Mouse (Mus musculus): ENCODE data around the gene Lhx1. TPM values are rescaled to one million over a fixed set of nuclear protein-coding genes. Genes with fewer than 3 reads are reported as not detected.

Gene Lhx1
- polyA plus RNA-seq, 1 experiment: not detected

- H3K79me2 ChIP-seq (ENCODE audit: control insufficient read depth, insufficient read depth): no peaks in the 10 kb centered on the region
- no peak for TF ChIP-seq E2F4 (IDR thresholded peaks at IDR 0.05; ENCODE audit: insufficient read depth)
- TF ChIP-seq USF1 (IDR thresholded peaks at IDR 0.05; ENCODE audit: low read depth): no peak
- TF ChIP-seq CEBPB (IDR thresholded peaks at IDR 0.05; ENCODE audit: insufficient read depth, poor library complexity, severe bottlenecking): no peak
- no peak for TF ChIP-seq TCF12 (IDR thresholded peaks at IDR 0.05; ENCODE audit: insufficient read depth, poor library complexity, severe bottlenecking)
- TF ChIP-seq TCF3 (IDR thresholded peaks at IDR 0.05; ENCODE audit: insufficient read length, low read depth): no peak
- no peak for TF ChIP-seq REST (IDR thresholded peaks at IDR 0.05; ENCODE audit: insufficient read depth, insufficient read length)
- TF ChIP-seq MAX (IDR thresholded peaks at IDR 0.05; ENCODE audit: low read depth): no peak
- TF ChIP-seq MYOD1 (IDR thresholded peaks at IDR 0.05; ENCODE audit: control insufficient read depth in 1 of 3, insufficient read length in 2 of 3, low read depth in 2 of 3): no peak
- TF ChIP-seq MYOG (IDR thresholded peaks at IDR 0.05; ENCODE audit: control insufficient read depth in 1 of 3, insufficient read depth in 1 of 3, insufficient read length in 2 of 3, low read depth in 2 of 3): no peak
- TF ChIP-seq SRF (IDR thresholded peaks at IDR 0.05; ENCODE audit: control insufficient read depth, insufficient read length, low read depth): no peak
- TF ChIP-seq POLR2A (IDR thresholded peaks at IDR 0.05; ENCODE audit: insufficient read length, low read depth): no peak
- no peak for TF ChIP-seq POLR2AphosphoS2 (IDR thresholded peaks at IDR 0.05; ENCODE audit: insufficient read length, low read depth)
- no peaks in the 10 kb centered on the region for H3K36me3 ChIP-seq (ENCODE audit: control insufficient read depth, insufficient read depth)
- peaks cover 90% of the 10 kb centered on the region for H3K27me3 ChIP-seq (ENCODE audit: control insufficient read depth, insufficient read depth, insufficient read length)
- H3K4me2 ChIP-seq (ENCODE audit: low read depth): no peak overlapping the region
- no peak overlapping the region for H3ac ChIP-seq (ENCODE audit: control insufficient read depth, insufficient read length)
- H3K4me3 ChIP-seq: no peak overlapping the region
Measured at GRCm38 (mm10) chr11:84523841-84524510, 1.4 kb downstream of the Lhx1 start.

- Histone ChIP-seq H3K36me3 (ENCODE audit: control insufficient read depth, insufficient read depth) (no peaks in the 10 kb centered on the region), H3K79me2 (ENCODE audit: control insufficient read depth, insufficient read depth) (no peaks in the 10 kb centered on the region), H3K4me2 (ENCODE audit: low read depth) (peak overlapping the region; percentile 71), H3ac (ENCODE audit: control insufficient read depth, insufficient read length) (no peak overlapping the region), H3K27me3 (ENCODE audit: control insufficient read depth, insufficient read depth, insufficient read length) (peaks cover 86% of the 10 kb centered on the region), H3K4me3 (no peak overlapping the region)
- no peak for TF ChIP-seq SRF (IDR thresholded peaks at IDR 0.05; ENCODE audit: control insufficient read depth, insufficient read length, low read depth)
- TF ChIP-seq POLR2AphosphoS2 (IDR thresholded peaks at IDR 0.05; ENCODE audit: insufficient read length, low read depth): no peak
- no peak for TF ChIP-seq MYOG (IDR thresholded peaks at IDR 0.05; ENCODE audit: control insufficient read depth in 1 of 3, insufficient read depth in 1 of 3, insufficient read length in 2 of 3, low read depth in 2 of 3)
- TF ChIP-seq USF1 (IDR thresholded peaks at IDR 0.05; ENCODE audit: low read depth): no peak
- no peak for TF ChIP-seq E2F4 (IDR thresholded peaks at IDR 0.05; ENCODE audit: insufficient read depth)
- TF ChIP-seq TCF12 (IDR thresholded peaks at IDR 0.05; ENCODE audit: insufficient read depth, poor library complexity, severe bottlenecking): no peak
Measured at GRCm38 (mm10) chr11:84523321-84523831, 2.0 kb downstream of the Lhx1 start.

- no peak overlapping the region for H3K4me3 ChIP-seq
- H3K36me3 ChIP-seq (ENCODE audit: control insufficient read depth, insufficient read depth): no peaks in the 10 kb centered on the region
- peaks cover 83% of the 10 kb centered on the region for H3K27me3 ChIP-seq (ENCODE audit: control insufficient read depth, insufficient read depth, insufficient read length)
- H3ac ChIP-seq (ENCODE audit: control insufficient read depth, insufficient read length): no peak overlapping the region
- H3K4me2 ChIP-seq (ENCODE audit: low read depth): peak overlapping the region; percentile 71
- no peak for TF ChIP-seq SRF (IDR thresholded peaks at IDR 0.05; ENCODE audit: control insufficient read depth, insufficient read length, low read depth)
- TF ChIP-seq TCF12 (IDR thresholded peaks at IDR 0.05; ENCODE audit: insufficient read depth, poor library complexity, severe bottlenecking): no peak
- TF ChIP-seq CEBPB (IDR thresholded peaks at IDR 0.05; ENCODE audit: insufficient read depth, poor library complexity, severe bottlenecking): peak; percentile 95
- TF ChIP-seq USF1 (IDR thresholded peaks at IDR 0.05; ENCODE audit: low read depth): no peak
- TF ChIP-seq MYOD1 (IDR thresholded peaks at IDR 0.05; ENCODE audit: control insufficient read depth in 1 of 3, insufficient read length in 2 of 3, low read depth in 2 of 3): no peak
- no peak for TF ChIP-seq E2F4 (IDR thresholded peaks at IDR 0.05; ENCODE audit: insufficient read depth)
- no peak for TF ChIP-seq MYOG (IDR thresholded peaks at IDR 0.05; ENCODE audit: control insufficient read depth in 1 of 3, insufficient read depth in 1 of 3, insufficient read length in 2 of 3, low read depth in 2 of 3)
- no peak for TF ChIP-seq MAX (IDR thresholded peaks at IDR 0.05; ENCODE audit: low read depth)
- no peaks in the 10 kb centered on the region for H3K79me2 ChIP-seq (ENCODE audit: control insufficient read depth, insufficient read depth)
Measured at GRCm38 (mm10) chr11:84522577-84523320, 2.6 kb downstream of the Lhx1 start.

- TF ChIP-seq TCF12 (IDR thresholded peaks at IDR 0.05; ENCODE audit: insufficient read depth, poor library complexity, severe bottlenecking) (no peak), POLR2A (IDR thresholded peaks at IDR 0.05; ENCODE audit: insufficient read length, low read depth) (no peak)
- H3K36me3 ChIP-seq (ENCODE audit: control insufficient read depth, insufficient read depth): no peaks in the 10 kb centered on the region
- no peak overlapping the region for H3K4me2 ChIP-seq (ENCODE audit: low read depth)
- no peak overlapping the region for H3ac ChIP-seq (ENCODE audit: control insufficient read depth, insufficient read length)
- H3K79me2 ChIP-seq (ENCODE audit: control insufficient read depth, insufficient read depth): no peaks in the 10 kb centered on the region
- peaks cover 74% of the 10 kb centered on the region for H3K27me3 ChIP-seq (ENCODE audit: control insufficient read depth, insufficient read depth, insufficient read length)
- no peak overlapping the region for H3K4me3 ChIP-seq
Measured at GRCm38 (mm10) chr11:84521751-84522299, 3.5 kb downstream of the Lhx1 start.

GRCm38 (mm10) chr11:84521071-84521390 lies 4.3 kb downstream of the Lhx1 start:
- H3K4me2 ChIP-seq (ENCODE audit: low read depth): no peak overlapping the region
- H3K36me3 ChIP-seq (ENCODE audit: control insufficient read depth, insufficient read depth): no peaks in the 10 kb centered on the region

More at GRCm38 (mm10) chr11:84521071-84521390, 4.3 kb downstream of the Lhx1 start:
- H3K27me3 ChIP-seq (ENCODE audit: control insufficient read depth, insufficient read depth, insufficient read length): peaks cover 69% of the 10 kb centered on the region
- no peaks in the 10 kb centered on the region for H3K79me2 ChIP-seq (ENCODE audit: control insufficient read depth, insufficient read depth)
- no peak for TF ChIP-seq POLR2A (IDR thresholded peaks at IDR 0.05; ENCODE audit: insufficient read length, low read depth)
- no peak for TF ChIP-seq TCF12 (IDR thresholded peaks at IDR 0.05; ENCODE audit: insufficient read depth, poor library complexity, severe bottlenecking)
- TF ChIP-seq MAX (IDR thresholded peaks at IDR 0.05; ENCODE audit: low read depth): no peak
- TF ChIP-seq MYOG (IDR thresholded peaks at IDR 0.05; ENCODE audit: control insufficient read depth in 1 of 3, insufficient read depth in 1 of 3, insufficient read length in 2 of 3, low read depth in 2 of 3): no peak
- no peak for TF ChIP-seq E2F4 (IDR thresholded peaks at IDR 0.05; ENCODE audit: insufficient read depth)
- no peak for TF ChIP-seq REST (IDR thresholded peaks at IDR 0.05; ENCODE audit: insufficient read depth, insufficient read length)
- TF ChIP-seq TCF3 (IDR thresholded peaks at IDR 0.05; ENCODE audit: insufficient read length, low read depth): no peak
- no peak for TF ChIP-seq USF1 (IDR thresholded peaks at IDR 0.05; ENCODE audit: low read depth)
- no peak for TF ChIP-seq MYOD1 (IDR thresholded peaks at IDR 0.05; ENCODE audit: control insufficient read depth in 1 of 3, insufficient read length in 2 of 3, low read depth in 2 of 3)
- no peak for TF ChIP-seq POLR2AphosphoS2 (IDR thresholded peaks at IDR 0.05; ENCODE audit: insufficient read length, low read depth)
- TF ChIP-seq CEBPB (IDR thresholded peaks at IDR 0.05; ENCODE audit: insufficient read depth, poor library complexity, severe bottlenecking): no peak
- TF ChIP-seq SRF (IDR thresholded peaks at IDR 0.05; ENCODE audit: control insufficient read depth, insufficient read length, low read depth): no peak
- no peak overlapping the region for H3K4me3 ChIP-seq
- no peak overlapping the region for H3ac ChIP-seq (ENCODE audit: control insufficient read depth, insufficient read length)

Measured in myocyte (in vitro differentiated cells).